ENCODE assay signal across 8 mouse cellular contexts in the genomic region with DNA sequence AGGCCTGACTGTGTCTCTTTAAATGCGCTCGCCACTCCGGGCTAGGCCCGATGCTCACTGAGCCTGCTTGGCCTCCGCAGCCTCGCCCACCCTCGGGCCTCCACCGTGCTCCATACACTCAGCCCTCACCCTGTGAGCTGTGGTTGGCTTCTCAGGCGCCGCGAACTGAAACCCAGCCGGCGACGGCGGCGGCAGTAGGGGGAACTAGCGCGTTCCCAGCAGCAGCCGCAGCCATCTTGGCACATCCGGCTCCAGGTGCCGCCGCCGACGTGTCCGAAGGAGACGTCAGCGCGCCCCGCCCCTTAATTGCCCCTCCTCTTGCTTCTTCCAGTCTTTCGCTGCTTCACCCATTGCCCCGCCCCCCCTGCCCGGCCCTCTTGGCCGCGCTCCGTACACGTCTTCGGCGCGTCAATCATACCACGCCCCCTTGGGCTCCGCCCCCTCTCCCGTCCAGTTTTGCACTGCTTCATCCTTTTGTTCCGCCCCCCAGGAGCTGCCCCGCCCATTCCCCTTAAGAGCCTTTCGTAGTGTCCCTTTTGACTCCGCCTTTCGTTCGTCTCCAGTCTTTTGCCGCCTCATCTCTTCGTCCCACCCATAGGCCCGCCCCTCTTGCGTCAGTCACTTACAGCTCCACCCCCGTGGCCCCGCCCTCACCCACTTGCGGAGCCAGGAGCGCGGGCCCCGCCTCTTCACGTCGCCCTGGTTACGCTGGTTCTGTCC. TPM values are rescaled to one million over a fixed set of nuclear protein-coding genes. Genes with fewer than 3 reads are reported as not detected.
DNase-seq lines count a peak whose midpoint lies in the region; ATAC-seq and TF ChIP-seq lines count a peak whose summit lies in the region.

A gene (minus strand): TSS at position 271 of the 720 bp plus-strand sequence.

- peak; percentile 81 for ATAC-seq in erythroid progenitor cell, adult 5-6 weeks (replicated peaks; ENCODE audit: low FRiP score, poor library complexity, severe bottlenecking)
- ATAC-seq in heart, embryonic 12.5 days (ENCODE audit: insufficient number of reproducible peaks, low FRiP score) = peak; percentile 95
- ATAC-seq in kidney, postnatal 0 days (replicated peaks; ENCODE audit: low FRiP score, low read depth) = peak; percentile 90
- peak; percentile 90 for ATAC-seq in liver, embryonic 11.5 days (replicated peaks; ENCODE audit: low FRiP score)
- ATAC-seq in stomach, embryonic 14.5 days (ENCODE audit: insufficient number of reproducible peaks, insufficient read depth, low FRiP score, low read depth) = peak; percentile 92

- H3K9ac ChIP-seq in heart, embryonic 12.5 days = peak within 1 kb of the TSS; percentile 90
- H3K9ac ChIP-seq in kidney, postnatal 0 days (ENCODE audit: low read depth, low read length) = peak within 1 kb of the TSS; percentile 76
- H3K9ac ChIP-seq in liver, embryonic 11.5 days (ENCODE audit: low read depth, low read length) = peak within 1 kb of the TSS; percentile 80
- H3K9ac ChIP-seq in stomach, embryonic 14.5 days (replicated peaks; ENCODE audit: low read depth, low read length) = peak within 1 kb of the TSS; percentile 57

- peak; percentile 100 for DNase-seq in CD4-positive helper T cell, adult 2 months (ENCODE audit: low read depth, low spot score)
- peak; percentile 100 for DNase-seq in brain, embryonic 18.5 days (ENCODE audit: low read depth, low spot score)
- DNase-seq in kidney, postnatal 0 days (ENCODE audit: low spot score) = peak; percentile 100
- DNase-seq in liver, embryonic 11.5 days (ENCODE audit: low spot score) = peak; percentile 100
- peak; percentile 100 for DNase-seq in naive thymus-derived CD4-positive, alpha-beta T cell, adult 2 months (ENCODE audit: low read depth)

- peak within 1 kb of the TSS; percentile 93 for H3K27ac ChIP-seq in heart, embryonic 12.5 days (ENCODE audit: poor library complexity, severe bottlenecking)
- peak within 1 kb of the TSS; percentile 93 for H3K27ac ChIP-seq in kidney, postnatal 0 days
- peak within 1 kb of the TSS; percentile 78 for H3K27ac ChIP-seq in liver, embryonic 11.5 days (ENCODE audit: low read depth, low read length)
- peak within 1 kb of the TSS; percentile 84 for H3K27ac ChIP-seq in stomach, embryonic 14.5 days (ENCODE audit: low read length)

- peaks cover 34% of the 10 kb centered on the region for H3K4me1 ChIP-seq in heart, embryonic 12.5 days (replicated peaks)
- H3K4me1 ChIP-seq in kidney, postnatal 0 days (replicated peaks; ENCODE audit: insufficient read depth, low read length) = peaks cover 18% of the 10 kb centered on the region; the same call in 1 of the 2 replicates
- H3K4me1 ChIP-seq in liver, embryonic 11.5 days (replicated peaks; ENCODE audit: control insufficient read depth, insufficient read depth, low read length) = peaks cover 27% of the 10 kb centered on the region
- peaks cover 22% of the 10 kb centered on the region; the same call in 1 of the 2 replicates for H3K4me1 ChIP-seq in stomach, embryonic 14.5 days (ENCODE audit: control insufficient read depth, insufficient read depth, low read length)

- peak within 1 kb of the TSS; percentile 85 for H3K4me2 ChIP-seq in heart, embryonic 12.5 days
- peak within 1 kb of the TSS; percentile 82 for H3K4me2 ChIP-seq in kidney, postnatal 0 days (ENCODE audit: low read length)
- H3K4me2 ChIP-seq in liver, embryonic 11.5 days = peak within 1 kb of the TSS; percentile 89
- H3K4me2 ChIP-seq in stomach, embryonic 14.5 days (replicated peaks; ENCODE audit: low read depth, low read length) = peak within 1 kb of the TSS; percentile 85

- peaks cover 20% of the 10 kb centered on the region for H3K36me3 ChIP-seq in heart, embryonic 12.5 days
- H3K36me3 ChIP-seq in kidney, postnatal 0 days (ENCODE audit: insufficient read depth, low read length) = peaks cover 17% of the 10 kb centered on the region
- peaks cover 15% of the 10 kb centered on the region for H3K36me3 ChIP-seq in liver, embryonic 11.5 days (ENCODE audit: control insufficient read depth, insufficient read depth, low read length)
- H3K36me3 ChIP-seq in stomach, embryonic 14.5 days (ENCODE audit: control insufficient read depth, insufficient read depth, low read length) = peaks cover 24% of the 10 kb centered on the region

- 0 out of 2 replicates have a peak, but pooled peaks have one; percentile 8 for TF ChIP-seq CTCF in kidney, postnatal 0 days (IDR thresholded peaks at IDR 0.05; ENCODE audit: low read depth)

- WGBS in heart, embryonic 12.5 days = under 1% methylated on average over 61 of the region's 61 CpGs
- WGBS in kidney, postnatal 0 days = 0% methylated on average over 58 of the region's 61 CpGs
- WGBS in liver, embryonic 11.5 days = under 1% methylated on average over 61 of the region's 61 CpGs
- under 1% methylated on average over 61 of the region's 61 CpGs for WGBS in stomach, embryonic 14.5 days

- peak within 1 kb of the TSS; percentile 97 for H3K4me3 ChIP-seq in heart, embryonic 12.5 days
- peak within 1 kb of the TSS; percentile 68 for H3K4me3 ChIP-seq in kidney, postnatal 0 days (replicated peaks; ENCODE audit: low read depth, low read length)
- H3K4me3 ChIP-seq in liver, embryonic 11.5 days (ENCODE audit: low read depth, low read length) = peak within 1 kb of the TSS; percentile 85
- H3K4me3 ChIP-seq in stomach, embryonic 14.5 days (ENCODE audit: low read depth, low read length) = peak within 1 kb of the TSS; percentile 46

- no peaks in the 10 kb centered on the region for H3K9me3 ChIP-seq in heart, embryonic 12.5 days (replicated peaks)
- no peaks in the 10 kb centered on the region for H3K9me3 ChIP-seq in kidney, postnatal 0 days (replicated peaks; ENCODE audit: low read length)
- no peaks in the 10 kb centered on the region for H3K9me3 ChIP-seq in liver, embryonic 11.5 days (ENCODE audit: control insufficient read depth, low read length)
- H3K9me3 ChIP-seq in stomach, embryonic 14.5 days (ENCODE audit: control insufficient read depth, low read depth, low read length) = no peaks in the 10 kb centered on the region

- H3K27me3 ChIP-seq in heart, embryonic 12.5 days (replicated peaks) = no peaks in the 10 kb centered on the region
- H3K27me3 ChIP-seq in kidney, postnatal 0 days (ENCODE audit: insufficient read depth, low read length) = no peaks in the 10 kb centered on the region
- no peaks in the 10 kb centered on the region for H3K27me3 ChIP-seq in liver, embryonic 11.5 days (replicated peaks; ENCODE audit: control insufficient read depth, insufficient read depth, low read length)
- H3K27me3 ChIP-seq in stomach, embryonic 14.5 days (ENCODE audit: control insufficient read depth, insufficient read depth, low read length) = no peaks in the 10 kb centered on the region

RNA-seq across cellular contexts. Expression of the gene that starts here (rescaled TPM):
- total RNA-seq in erythroid progenitor cell, adult 5-6 weeks (2015; ENCODE audit: low replicate concordance) = 13.0 TPM in 2 replicates
- 7.3 and 15.7 TPM in 2 replicates for total RNA-seq in erythroid progenitor cell, adult 5-6 weeks (2017; ENCODE audit: low replicate concordance)
- 22.6 and 24.5 TPM in 2 replicates for polyA plus RNA-seq in heart, embryonic 12.5 days (2016; fragmentation: Nextera tagmentation; extraction: Ambion mirVana)
- 16.4 and 16.6 TPM in 2 replicates for polyA plus RNA-seq in kidney, postnatal 0 days (2015; fragmentation: Nextera tagmentation; extraction: Ambion mirVana)
- polyA plus RNA-seq in liver, embryonic 11.5 days (2014; fragmentation: Nextera tagmentation; extraction: Ambion mirVana) = 33.7 TPM in 2 replicates
- polyA plus RNA-seq in stomach, embryonic 14.5 days (2014; fragmentation: Nextera tagmentation; extraction: Ambion mirVana) = 33.4 and 37.7 TPM in 2 replicates

Comparison
In these comparisons a context has a peak if more than half of its experiments do, and no peak if none do; other contexts are left out.
1. Peak in every context shown above with its lines: DNase-seq, ATAC-seq, H3K4me3 ChIP-seq and H3K27ac ChIP-seq.
2. H3K4me3 ChIP-seq: peak in every context shown above with its lines; median percentile 97 in heart, embryonic 12.5 days; 85 in liver, embryonic 11.5 days; 68 in kidney, postnatal 0 days; 46 in stomach, embryonic 14.5 days.